Mouse (Mus musculus): ENCODE results near the gene Col5a3. TPM values are rescaled to one million over a fixed set of nuclear protein-coding genes. Genes with fewer than 3 reads are reported as not detected.

Col5a3 gene
- polyA plus RNA-seq, 1 experiment from 2014 or later, result 0.26 TPM

GRCm38 (mm10) chr9:20830901-20831643 lies 16.2 kb upstream of the Col5a3 start:
- DNase-seq (ENCODE audit: extremely low spot score, low spot score), result peak; percentile 93
- peak overlapping the region; percentile 31; the same call in 1 of the 2 replicates for H3K4me3 ChIP-seq
- H3K36me3 ChIP-seq (replicated peaks), result no peaks in the 10 kb centered on the region
- 17% methylated on average over 19 of the region's 19 CpGs for whole genome bisulfite sequencing
- no peaks in the 10 kb centered on the region for H3K9me3 ChIP-seq
- peaks cover 4% of the 10 kb centered on the region for H3K4me1 ChIP-seq
- peaks cover 28% of the 10 kb centered on the region for H3K27me3 ChIP-seq (ENCODE audit: poor library complexity, severe bottlenecking)
- peak overlapping the region; percentile 69 for H3K27ac ChIP-seq

GRCm38 (mm10) chr9:20828127-20828526 lies 13.3 kb upstream of the Col5a3 start:
- no peak overlapping the region for H3K4me3 ChIP-seq
- 94% methylated on average over 1 of the region's 1 CpGs for WGBS
- no peak for DNase-seq (ENCODE audit: extremely low spot score, low spot score)

GRCm38 (mm10) chr9:20825781-20826180 lies 10.9 kb upstream of the Col5a3 start:
- Histone ChIP-seq H3K4me3 (no peak overlapping the region), H3K27ac (no peak overlapping the region), H3K27me3 (ENCODE audit: poor library complexity, severe bottlenecking) (peaks cover 17% of the 10 kb centered on the region), H3K36me3 (replicated peaks) (no peaks in the 10 kb centered on the region), H3K9me3 (no peaks in the 10 kb centered on the region), H3K4me1 (peaks cover 2% of the 10 kb centered on the region)
- DNase-seq (ENCODE audit: extremely low spot score, low spot score), result no peak
- 76% methylated on average over 5 of the region's 5 CpGs for WGBS

More at GRCm38 (mm10) chr9:20828127-20828526, 13.3 kb upstream of the Col5a3 start:
- peaks cover 26% of the 10 kb centered on the region for H3K27me3 ChIP-seq (ENCODE audit: poor library complexity, severe bottlenecking)
- no peaks in the 10 kb centered on the region for H3K36me3 ChIP-seq (replicated peaks)
- H3K27ac ChIP-seq, result no peak overlapping the region
- no peaks in the 10 kb centered on the region for H3K9me3 ChIP-seq
- H3K4me1 ChIP-seq, result peaks cover 4% of the 10 kb centered on the region

- no peak overlapping the region for H3K4me3 ChIP-seq
- no peak overlapping the region for H3K27ac ChIP-seq
- 92% methylated on average over 3 of the region's 3 CpGs for WGBS
- H3K27me3 ChIP-seq (ENCODE audit: poor library complexity, severe bottlenecking), result no peaks in the 10 kb centered on the region
- no peaks in the 10 kb centered on the region for H3K9me3 ChIP-seq
- no peak for DNase-seq (ENCODE audit: extremely low spot score, low spot score)
- H3K36me3 ChIP-seq (replicated peaks), result no peaks in the 10 kb centered on the region
- no peaks in the 10 kb centered on the region for H3K4me1 ChIP-seq
Observed at GRCm38 (mm10) chr9:20822821-20823220, 8.0 kb upstream of the Col5a3 start.

GRCm38 (mm10) chr9:20820001-20820400 lies 5.1 kb upstream of the Col5a3 start:
- H3K27ac ChIP-seq, result no peak overlapping the region
- 88% methylated on average over 5 of the region's 5 CpGs for WGBS

GRCm38 (mm10) chr9:20818236-20818635 lies 3.4 kb upstream of the Col5a3 start, which contains the start of gene Rdh8:
Gene Rdh8, plus strand, starts transcription at chr9:20818503.
- no peaks in the 10 kb centered on the region for H3K36me3 ChIP-seq (replicated peaks)
- H3K4me1 ChIP-seq, result peaks cover 13% of the 10 kb centered on the region
- H3K4me3 ChIP-seq, result no peak within 1 kb of the TSS
- no peaks in the 10 kb centered on the region for H3K9me3 ChIP-seq
- no peak within 1 kb of the TSS for H3K27ac ChIP-seq
- peaks cover 13% of the 10 kb centered on the region for H3K27me3 ChIP-seq (ENCODE audit: poor library complexity, severe bottlenecking)
- DNase-seq (ENCODE audit: extremely low spot score, low spot score), result no peak
- WGBS, result 84% methylated on average over 6 of the region's 6 CpGs

More at GRCm38 (mm10) chr9:20820001-20820400, 5.1 kb upstream of the Col5a3 start:
- H3K27me3 ChIP-seq (ENCODE audit: poor library complexity, severe bottlenecking), result no peaks in the 10 kb centered on the region
- no peaks in the 10 kb centered on the region for H3K9me3 ChIP-seq
- H3K4me3 ChIP-seq, result no peak overlapping the region
- peaks cover 4% of the 10 kb centered on the region for H3K4me1 ChIP-seq
- DNase-seq (ENCODE audit: extremely low spot score, low spot score), result no peak
- no peaks in the 10 kb centered on the region for H3K36me3 ChIP-seq (replicated peaks)

- Histone ChIP-seq H3K4me3 (no peak overlapping the region), H3K4me1 (peaks cover 21% of the 10 kb centered on the region), H3K9me3 (no peaks in the 10 kb centered on the region), H3K27ac (no peak overlapping the region), H3K36me3 (replicated peaks) (no peaks in the 10 kb centered on the region), H3K27me3 (ENCODE audit: poor library complexity, severe bottlenecking) (peaks cover 38% of the 10 kb centered on the region)
- WGBS, result 18% methylated on average over 19 of the region's 19 CpGs
- DNase-seq (ENCODE audit: extremely low spot score, low spot score), result peak; percentile 41
Observed at GRCm38 (mm10) chr9:20812537-20813271, 2.2 kb downstream of the Col5a3 start.

GRCm38 (mm10) chr9:20810773-20811172 lies 4.1 kb downstream of the Col5a3 start:
- WGBS, result 55% methylated on average over 1 of the region's 1 CpGs

GRCm38 (mm10) chr9:20810271-20810670 lies 4.6 kb downstream of the Col5a3 start:
- no peak overlapping the region for H3K27ac ChIP-seq
- no peaks in the 10 kb centered on the region for H3K9me3 ChIP-seq
- peaks cover 26% of the 10 kb centered on the region for H3K4me1 ChIP-seq
- 56% methylated on average over 4 of the region's 4 CpGs for WGBS
- no peak overlapping the region for H3K4me3 ChIP-seq
- no peak for DNase-seq (ENCODE audit: extremely low spot score, low spot score)
- peaks cover 38% of the 10 kb centered on the region for H3K27me3 ChIP-seq (ENCODE audit: poor library complexity, severe bottlenecking)
- no peaks in the 10 kb centered on the region for H3K36me3 ChIP-seq (replicated peaks)

More at GRCm38 (mm10) chr9:20810773-20811172, 4.1 kb downstream of the Col5a3 start:
- H3K9me3 ChIP-seq, result no peaks in the 10 kb centered on the region
- peaks cover 38% of the 10 kb centered on the region for H3K27me3 ChIP-seq (ENCODE audit: poor library complexity, severe bottlenecking)
- no peaks in the 10 kb centered on the region for H3K36me3 ChIP-seq (replicated peaks)
- H3K27ac ChIP-seq, result no peak overlapping the region
- DNase-seq (ENCODE audit: extremely low spot score, low spot score), result no peak
- no peak overlapping the region for H3K4me3 ChIP-seq
- peaks cover 22% of the 10 kb centered on the region for H3K4me1 ChIP-seq

- Histone ChIP-seq H3K36me3 (replicated peaks) (no peaks in the 10 kb centered on the region), H3K9me3 (peaks cover 10% of the 10 kb centered on the region), H3K4me1 (0 out of 2 replicates have a peak, but pooled peaks cover 8% of the 10 kb centered on the region), H3K27ac (no peak overlapping the region), H3K4me3 (no peak overlapping the region), H3K27me3 (ENCODE audit: poor library complexity, severe bottlenecking) (peaks cover 8% of the 10 kb centered on the region)
- DNase-seq (ENCODE audit: extremely low spot score, low spot score), result no peak
- 67% methylated on average over 5 of the region's 5 CpGs for WGBS
Observed at GRCm38 (mm10) chr9:20805706-20806105, 9.2 kb downstream of the Col5a3 start.

- no peak overlapping the region for H3K4me3 ChIP-seq
- peaks cover 10% of the 10 kb centered on the region for H3K9me3 ChIP-seq
- H3K4me1 ChIP-seq, result 0 out of 2 replicates have a peak, but pooled peaks cover 8% of the 10 kb centered on the region
- peaks cover 8% of the 10 kb centered on the region for H3K27me3 ChIP-seq (ENCODE audit: poor library complexity, severe bottlenecking)
- DNase-seq (ENCODE audit: extremely low spot score, low spot score), result no peak
- no peaks in the 10 kb centered on the region for H3K36me3 ChIP-seq (replicated peaks)
- no peak overlapping the region for H3K27ac ChIP-seq
- 87% methylated on average over 3 of the region's 3 CpGs for WGBS
Observed at GRCm38 (mm10) chr9:20805159-20805495, 9.7 kb downstream of the Col5a3 start.

GRCm38 (mm10) chr9:20804266-20805158 lies 10.4 kb downstream of the Col5a3 start:
- peaks cover 10% of the 10 kb centered on the region for H3K9me3 ChIP-seq
- peaks cover 8% of the 10 kb centered on the region; the same call in 1 of the 2 replicates for H3K27me3 ChIP-seq (ENCODE audit: poor library complexity, severe bottlenecking)
- no peak for DNase-seq (ENCODE audit: extremely low spot score, low spot score)
- no peaks in the 10 kb centered on the region for H3K36me3 ChIP-seq (replicated peaks)
- no peak overlapping the region for H3K4me3 ChIP-seq
- 79% methylated on average over 13 of the region's 13 CpGs for whole genome bisulfite sequencing
- H3K4me1 ChIP-seq, result 0 out of 2 replicates have a peak, but pooled peaks cover 8% of the 10 kb centered on the region
- H3K27ac ChIP-seq, result no peak overlapping the region
